Mouse (Mus musculus) lung, postnatal 0 days (tissue): ENCODE measurements around the gene Jph4. TPM values are rescaled to one million over a fixed set of nuclear protein-coding genes. Genes with fewer than 3 reads are reported as not detected.

ENCODE experiments used
- ATAC-seq: fragments of 200-750 bp; cut with Nextera tagmentation; 2 replicates; pipeline ENCODE4 v1.8.0; 2017; ENCODE audit warnings: moderate library complexity
- DNase-seq: peaks from one replicate; pipeline ENCODE4 v3.0.0-alpha.2; 2016; ENCODE audit warnings: low spot score
- H3K27ac ChIP-seq: fragments of 300-500 bp; sonication (generic); 2 replicates; pipeline ENCODE4 v1.5.1; 2014; ENCODE audit warnings: antibody characterized with exemption, mild to moderate bottlenecking, low read length, mixed read lengths
- H3K27me3 ChIP-seq: fragments of 300-500 bp; sonication (generic); replicated peaks from 2 replicates; pipeline ENCODE4 v1.6.1; 2014; ENCODE audit warnings: low read length, mixed read lengths; ENCODE audit not compliant: insufficient read depth
- H3K36me3 ChIP-seq: fragments of 300-500 bp; sonication (generic); 2 replicates; pipeline ENCODE4 v1.6.1; 2014; ENCODE audit warnings: low read length, mixed read lengths; ENCODE audit not compliant: insufficient read depth
- H3K4me1 ChIP-seq: fragments of 300-500 bp; sonication (generic); 2 replicates; pipeline ENCODE4 v1.6.1; 2014; ENCODE audit warnings: antibody characterized with exemption, low read depth, low read length, mixed read lengths; ENCODE audit not compliant: insufficient read depth
- H3K4me2 ChIP-seq: fragments of 300-500 bp; sonication (generic); replicated peaks from 2 replicates; pipeline ENCODE4 v1.6.1; 2014; ENCODE audit warnings: low read depth, mild to moderate bottlenecking, low read length, moderate library complexity, mixed read lengths
- H3K4me3 ChIP-seq: fragments of 300-500 bp; sonication (generic); 2 replicates; pipeline ENCODE4 v1.5.1; 2014; ENCODE audit warnings: low read depth, low read length
- H3K9ac ChIP-seq: fragments of 300-500 bp; sonication (generic); replicated peaks from 2 replicates; pipeline ENCODE4 v1.6.1; 2014; ENCODE audit warnings: low read depth, mild to moderate bottlenecking
- H3K9me3 ChIP-seq: fragments of 300-500 bp; sonication (generic); 2 replicates; pipeline ENCODE4 v1.6.1; 2016; ENCODE audit warnings: low read length, mixed read lengths
- CTCF ChIP-seq: IDR thresholded peaks from 2 replicates; pipeline ENCODE4 v1.5.1; 2016; ENCODE audit warnings: antibody characterized with exemption, mild to moderate bottlenecking
- EP300 ChIP-seq: IDR thresholded peaks from 2 replicates; pipeline ENCODE4 v1.6.1; 2016; ENCODE audit warnings: antibody characterized with exemption, mild to moderate bottlenecking, control low read depth
- WGBS: fragments of 180-500 bp; shearing (Covaris S2); extraction: QIAGEN DNeasy Blood & Tissue Kit; methylation state at CpG from one replicate; pipeline ENCODE4 v1.1.7; 2014; 5-methylcytosine and 5-hydroxymethylcytosine counted together
- polyA plus RNA-seq: library from polyadenylated mRNA; unstranded; fragments of >200 nt; fragmentation: Nextera tagmentation; extraction: Ambion mirVana; gene quantifications from 2 replicates; pipeline ENCODE4 v1.2.1, GENCODE M21; 2015

The Jph4 gene
- polyA plus RNA-seq, 1 experiment from 2014 or later, result 0.08 TPM

- H3K27ac ChIP-seq, result no peak within 1 kb of the TSS; the same call in 1 of the 2 replicates
- DNase-seq (peak; percentile 87), ATAC-seq (peak; percentile 87)
- H3K4me2 ChIP-seq, result peak within 1 kb of the TSS; percentile 72
- peak within 1 kb of the TSS; percentile 62 for H3K4me3 ChIP-seq
- no peaks in the 10 kb centered on the region for H3K9me3 ChIP-seq
- H3K9ac ChIP-seq, result peak within 1 kb of the TSS; percentile 32
- under 1% methylated on average over 33 of the region's 34 CpGs for WGBS
- no peaks in the 10 kb centered on the region for H3K27me3 ChIP-seq
- no peak for TF ChIP-seq EP300
- peak; percentile 32 for TF ChIP-seq CTCF
- H3K4me1 ChIP-seq, result peaks cover 5% of the 10 kb centered on the region
- H3K36me3 ChIP-seq, result no peaks in the 10 kb centered on the region
These were observed 24.6 kb downstream of the Jph4 start, which contains the start of gene Zfhx2 for GRCm38 (mm10) chr14:55092011-55092577. TSS of gene Zfhx2 (minus strand) at chr14:55092324.

- Histone ChIP-seq H3K9me3 (no peaks in the 10 kb centered on the region), H3K9ac (peak overlapping the region; percentile 32; the same call in 1 of the 2 replicates), H3K27ac (no peak overlapping the region), H3K4me2 (peak overlapping the region; percentile 72), H3K4me3 (peak overlapping the region; percentile 62), H3K4me1 (peaks cover 5% of the 10 kb centered on the region), H3K27me3 (no peaks in the 10 kb centered on the region), H3K36me3 (no peaks in the 10 kb centered on the region)
- 6% methylated on average over 33 of the region's 34 CpGs for WGBS
- no peak for TF ChIP-seq CTCF
- TF ChIP-seq EP300, result no peak
- DNase-seq, result no peak
- ATAC-seq, result no peak
These were observed 25.4 kb downstream of the Jph4 start for GRCm38 (mm10) chr14:55091209-55091865.

GRCm38 (mm10) chr14:55089199-55089947, 27.4 kb downstream of the Jph4 start:
- H3K9ac ChIP-seq, result no peak overlapping the region
- H3K4me3 ChIP-seq, result no peak overlapping the region
- no peaks in the 10 kb centered on the region for H3K36me3 ChIP-seq
- peak; percentile 25; the same call in 1 of the 2 replicates for ATAC-seq
- TF ChIP-seq EP300, result no peak
- no peak for TF ChIP-seq CTCF
- H3K4me1 ChIP-seq, result no peaks in the 10 kb centered on the region; the same call in 1 of the 2 replicates
- 64% methylated on average over 13 of the region's 13 CpGs for WGBS
- H3K9me3 ChIP-seq, result no peaks in the 10 kb centered on the region
- no peak overlapping the region for H3K27ac ChIP-seq
- no peak overlapping the region for H3K4me2 ChIP-seq
- no peak for DNase-seq
- H3K27me3 ChIP-seq, result no peaks in the 10 kb centered on the region

- no peaks in the 10 kb centered on the region for H3K36me3 ChIP-seq
- WGBS, result 82% methylated on average over 6 of the region's 6 CpGs
- no peaks in the 10 kb centered on the region; the same call in 1 of the 2 replicates for H3K4me1 ChIP-seq
- H3K4me2 ChIP-seq, result no peak overlapping the region
- no peak overlapping the region for H3K27ac ChIP-seq
- no peak overlapping the region for H3K4me3 ChIP-seq
- ATAC-seq (no peak), DNase-seq (no peak)
- no peaks in the 10 kb centered on the region for H3K27me3 ChIP-seq
- TF ChIP-seq EP300, result no peak
- no peak overlapping the region for H3K9ac ChIP-seq
- H3K9me3 ChIP-seq, result no peaks in the 10 kb centered on the region
These were observed 30.7 kb downstream of the Jph4 start for GRCm38 (mm10) chr14:55086009-55086514.

- TF ChIP-seq EP300, result no peak
- no peak for TF ChIP-seq CTCF
- no peak for DNase-seq
- 56% methylated on average over 9 of the region's 9 CpGs for WGBS
These were observed 31.3 kb downstream of the Jph4 start for GRCm38 (mm10) chr14:55085324-55086008.

GRCm38 (mm10) chr14:55083481-55083880, 33.3 kb downstream of the Jph4 start:
- ATAC-seq (no peak), DNase-seq (no peak)
- no peak overlapping the region for H3K27ac ChIP-seq
- no peak overlapping the region for H3K4me2 ChIP-seq
- no peak for TF ChIP-seq EP300
- no peak for TF ChIP-seq CTCF
- 63% methylated on average over 6 of the region's 6 CpGs for WGBS
- no peaks in the 10 kb centered on the region for H3K36me3 ChIP-seq
- H3K9me3 ChIP-seq, result no peaks in the 10 kb centered on the region
- no peak overlapping the region for H3K4me3 ChIP-seq
- no peak overlapping the region for H3K9ac ChIP-seq
- H3K4me1 ChIP-seq, result 0 out of 2 replicates have a peak, but pooled peaks cover 5% of the 10 kb centered on the region
- H3K27me3 ChIP-seq, result no peaks in the 10 kb centered on the region

More at GRCm38 (mm10) chr14:55085324-55086008, 31.3 kb downstream of the Jph4 start:
- Histone ChIP-seq H3K4me2 (no peak overlapping the region), H3K9ac (no peak overlapping the region), H3K4me1 (no peaks in the 10 kb centered on the region; the same call in 1 of the 2 replicates), H3K4me3 (no peak overlapping the region), H3K27ac (no peak overlapping the region), H3K27me3 (no peaks in the 10 kb centered on the region), H3K36me3 (no peaks in the 10 kb centered on the region), H3K9me3 (no peaks in the 10 kb centered on the region)
- no peak for ATAC-seq
